Mouse (Mus musculus): ENCODE data around the gene Kalrn.

DNA sequence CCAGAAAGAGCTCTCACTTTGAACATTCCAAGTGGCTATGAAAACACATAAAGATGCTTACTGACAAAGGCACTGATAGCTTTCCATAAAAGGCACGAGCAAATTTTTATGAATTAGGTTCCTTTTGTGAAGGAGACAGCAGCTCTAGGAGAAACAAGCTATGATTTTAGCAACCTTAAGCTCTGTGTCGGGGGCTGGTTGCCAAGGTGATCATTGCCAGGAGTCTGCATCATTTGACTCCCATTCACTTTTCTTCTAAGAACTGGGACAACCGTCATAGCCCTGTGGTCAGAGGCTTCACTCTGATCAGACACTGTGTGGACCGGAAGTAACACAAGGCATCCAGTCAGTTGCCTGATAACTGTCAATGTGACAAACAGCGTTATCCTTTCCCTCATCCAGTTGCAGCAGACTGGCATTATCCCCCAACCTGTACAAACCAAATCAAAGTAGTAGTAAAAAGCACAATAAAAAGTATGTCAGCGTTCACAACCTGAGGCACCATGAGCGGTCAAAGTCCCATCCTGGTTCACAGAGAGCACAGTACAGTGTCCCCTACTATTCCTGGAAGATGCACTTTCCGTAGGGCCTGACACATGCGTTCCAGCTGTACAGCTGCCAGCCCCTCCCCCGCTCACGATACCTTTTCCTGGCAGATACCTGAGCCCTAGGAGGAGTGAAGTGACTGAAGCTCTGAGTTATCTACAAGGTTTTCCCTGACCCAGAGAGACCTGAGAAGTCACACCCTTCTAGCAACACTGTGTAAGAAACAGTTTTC, 253.1 kb downstream of the Kalrn start:
- no peak for TF ChIP-seq GATA1 (IDR thresholded peaks at IDR 0.05; ENCODE audit: low read length)
- no peak for TF ChIP-seq TAL1 (IDR thresholded peaks at IDR 0.05; ENCODE audit: low read length)
